Mouse (Mus musculus): ENCODE measurements around the gene Olfr1188. TPM values are rescaled to one million over a fixed set of nuclear protein-coding genes. Genes with fewer than 3 reads are reported as not detected.
"Not testable (repeated sequence)": the region's sequence is repeated elsewhere in the genome, so short reads cannot be mapped to it uniquely, and the experiment has no call there.

Gene Olfr1188
- polyA plus RNA-seq (2012; rRNA removed) = not detected in 2 replicates

GRCm38 (mm10) chr2:88556635-88557034, at the start of gene Olfr1188:
Gene Olfr1188 (plus strand): TSS chr2:88556935.
- TF ChIP-seq POLR2A (IDR thresholded peaks at IDR 0.05; ENCODE audit: low read depth, low read length) (no peak), CTCF (conservative IDR thresholded peaks at IDR 0.05; ENCODE audit: insufficient read depth, insufficient read length, low read depth, low read length) (no peak)
- Histone ChIP-seq H3K4me3 (ENCODE audit: insufficient read depth, low read depth, low read length) (no peak within 1 kb of the TSS), H3K36me3 (ENCODE audit: control insufficient read depth, insufficient read depth, low read length) (no peaks in the 10 kb centered on the region), H3K27me3 (replicated peaks; ENCODE audit: control insufficient read depth, insufficient read depth, low read length) (no peaks in the 10 kb centered on the region), H3K27ac (ENCODE audit: insufficient read depth, low read depth, low read length) (no peak within 1 kb of the TSS), H3K4me1 (ENCODE audit: control insufficient read depth, insufficient read depth, low read length) (no peaks in the 10 kb centered on the region)
- no peak for DNase-seq
- WGBS = 84% methylated on average over 2 of the region's 2 CpGs

GRCm38 (mm10) chr2:88518251-88518650, 38.5 kb upstream of the Olfr1188 start, which contains the start of gene Olfr1186:
Gene Olfr1186 (plus strand): TSS chr2:88518551.
- DNase-seq = no peak
- Histone ChIP-seq H3K4me1 (ENCODE audit: control insufficient read depth, insufficient read depth, low read length) (no peaks in the 10 kb centered on the region), H3K36me3 (ENCODE audit: control insufficient read depth, insufficient read depth, low read length) (no peaks in the 10 kb centered on the region), H3K27ac (ENCODE audit: insufficient read depth, low read depth, low read length) (no peak within 1 kb of the TSS), H3K27me3 (replicated peaks; ENCODE audit: control insufficient read depth, insufficient read depth, low read length) (no peaks in the 10 kb centered on the region), H3K4me3 (ENCODE audit: insufficient read depth, low read depth, low read length) (no peak within 1 kb of the TSS)
- WGBS = 68% methylated on average over 2 of the region's 2 CpGs
- no peak for TF ChIP-seq POLR2A (IDR thresholded peaks at IDR 0.05; ENCODE audit: low read depth, low read length)
- TF ChIP-seq CTCF (conservative IDR thresholded peaks at IDR 0.05; ENCODE audit: insufficient read depth, insufficient read length, low read depth, low read length) = no peak

- TF ChIP-seq POLR2A (IDR thresholded peaks at IDR 0.05; ENCODE audit: low read depth, low read length) (no peak), CTCF (conservative IDR thresholded peaks at IDR 0.05; ENCODE audit: insufficient read depth, insufficient read length, low read depth, low read length) (no peak)
These were observed 31.0 kb upstream of the Olfr1188 start for GRCm38 (mm10) chr2:88525720-88526119.

GRCm38 (mm10) chr2:88572696-88573095, 16.0 kb downstream of the Olfr1188 start:
- WGBS = 88% methylated on average over 12 of the region's 12 CpGs

More at GRCm38 (mm10) chr2:88525720-88526119, 31.0 kb upstream of the Olfr1188 start:
- H3K36me3 ChIP-seq (ENCODE audit: control insufficient read depth, insufficient read depth, low read length) = no peaks in the 10 kb centered on the region
- WGBS = 70% methylated on average over 3 of the region's 3 CpGs
- no peak overlapping the region for H3K27ac ChIP-seq (ENCODE audit: insufficient read depth, low read depth, low read length)
- no peaks in the 10 kb centered on the region for H3K27me3 ChIP-seq (replicated peaks; ENCODE audit: control insufficient read depth, insufficient read depth, low read length)
- no peak overlapping the region for H3K4me3 ChIP-seq (ENCODE audit: insufficient read depth, low read depth, low read length)
- DNase-seq = no peak
- no peaks in the 10 kb centered on the region for H3K4me1 ChIP-seq (ENCODE audit: control insufficient read depth, insufficient read depth, low read length)

GRCm38 (mm10) chr2:88586154-88586553, 29.4 kb downstream of the Olfr1188 start, which contains the start of gene Olfr1189:
Gene Olfr1189 (plus strand): TSS chr2:88586454.
- Histone ChIP-seq H3K27ac (ENCODE audit: insufficient read depth, low read depth, low read length) (no peak within 1 kb of the TSS), H3K27me3 (replicated peaks; ENCODE audit: control insufficient read depth, insufficient read depth, low read length) (no peaks in the 10 kb centered on the region), H3K4me3 (ENCODE audit: insufficient read depth, low read depth, low read length) (no peak within 1 kb of the TSS), H3K4me1 (ENCODE audit: control insufficient read depth, insufficient read depth, low read length) (no peaks in the 10 kb centered on the region), H3K36me3 (ENCODE audit: control insufficient read depth, insufficient read depth, low read length) (no peaks in the 10 kb centered on the region)
- DNase-seq = no peak
- TF ChIP-seq CTCF (conservative IDR thresholded peaks at IDR 0.05; ENCODE audit: insufficient read depth, insufficient read length, low read depth, low read length) = no peak
- TF ChIP-seq POLR2A (IDR thresholded peaks at IDR 0.05; ENCODE audit: low read depth, low read length) = no peak

More at GRCm38 (mm10) chr2:88572696-88573095, 16.0 kb downstream of the Olfr1188 start:
- H3K27me3 ChIP-seq (replicated peaks; ENCODE audit: control insufficient read depth, insufficient read depth, low read length); H3K27ac ChIP-seq (ENCODE audit: insufficient read depth, low read depth, low read length); H3K4me3 ChIP-seq (ENCODE audit: insufficient read depth, low read depth, low read length); H3K36me3 ChIP-seq (ENCODE audit: control insufficient read depth, insufficient read depth, low read length); H3K4me1 ChIP-seq (ENCODE audit: control insufficient read depth, insufficient read depth, low read length); DNase-seq: not testable (repeated sequence)

Other genes with a start within 250 kb of the Olfr1188 start
- gene Olfr1174-ps, start 241.8 kb upstream of the Olfr1188 start, polyA plus RNA-seq (2012; rRNA removed) = not detected in 2 replicates
- not detected in 2 replicates for gene Olfr1175-ps, start 229.7 kb upstream of the Olfr1188 start, polyA plus RNA-seq (2012; rRNA removed)
- gene Olfr1176, start 220.2 kb upstream of the Olfr1188 start, polyA plus RNA-seq (2012; rRNA removed) = not detected in 2 replicates
- not detected in 2 replicates for gene Olfr1177-ps, start 210.4 kb upstream of the Olfr1188 start, polyA plus RNA-seq (2012; rRNA removed)
- gene Olfr1178, start 169.9 kb upstream of the Olfr1188 start, polyA plus RNA-seq (2012; rRNA removed) = not detected in 2 replicates
- gene Olfr1179, start 150.5 kb upstream of the Olfr1188 start, polyA plus RNA-seq (2012; rRNA removed) = not detected in 2 replicates
- not detected in 2 replicates for gene Olfr1180, start 137.8 kb upstream of the Olfr1188 start, polyA plus RNA-seq (2012; rRNA removed)
- not detected in 2 replicates for gene Olfr1181, start 130.8 kb upstream of the Olfr1188 start, polyA plus RNA-seq (2012; rRNA removed)
- gene Gm13757, start 107.8 kb upstream of the Olfr1188 start, polyA plus RNA-seq (2012; rRNA removed) = not detected in 2 replicates
- not detected in 2 replicates for gene Olfr1183, start 102.1 kb upstream of the Olfr1188 start, polyA plus RNA-seq (2012; rRNA removed)
- gene Olfr1184, start 73.3 kb upstream of the Olfr1188 start, polyA plus RNA-seq (2012; rRNA removed) = not detected in 2 replicates
- gene Olfr1185-ps1, start 63.6 kb upstream of the Olfr1188 start, polyA plus RNA-seq (2012; rRNA removed) = not detected in 2 replicates
- gene Olfr1186, start 38.4 kb upstream of the Olfr1188 start, polyA plus RNA-seq (2012; rRNA removed) = not detected in 2 replicates
- not detected in 2 replicates for gene Olfr1189, start 29.5 kb downstream of the Olfr1188 start, polyA plus RNA-seq (2012; rRNA removed)
- gene Olfr1191-ps1, start 83.6 kb downstream of the Olfr1188 start, polyA plus RNA-seq (2012; rRNA removed) = not detected in 2 replicates
- not detected in 2 replicates for gene Olfr1192-ps1, start 91.6 kb downstream of the Olfr1188 start, polyA plus RNA-seq (2012; rRNA removed)
- gene Olfr1193, start 118.7 kb downstream of the Olfr1188 start, polyA plus RNA-seq (2012; rRNA removed) = not detected in 2 replicates
- not detected in 2 replicates for gene Olfr1195, start 132.3 kb downstream of the Olfr1188 start, polyA plus RNA-seq (2012; rRNA removed)
- not detected in 2 replicates for gene Olfr1196, start 147.7 kb downstream of the Olfr1188 start, polyA plus RNA-seq (2012; rRNA removed)
- not detected in 2 replicates for gene Olfr1197, start 175.4 kb downstream of the Olfr1188 start, polyA plus RNA-seq (2012; rRNA removed)
- gene Olfr1198, start 194.4 kb downstream of the Olfr1188 start, polyA plus RNA-seq (2012; rRNA removed) = not detected in 2 replicates
- not detected in 2 replicates for gene Olfr1199, start 203.5 kb downstream of the Olfr1188 start, polyA plus RNA-seq (2012; rRNA removed)
- not detected in 2 replicates for gene Olfr1200, start 213.6 kb downstream of the Olfr1188 start, polyA plus RNA-seq (2012; rRNA removed)
- gene Olfr1201, start 236.1 kb downstream of the Olfr1188 start, polyA plus RNA-seq (2012; rRNA removed) = not detected in 2 replicates